Mouse (Mus musculus) lung, adult 2 months (tissue): ENCODE results near the gene Mroh2a.

Source experiments
- CTCF ChIP-seq: fragments of 200-500 bp; IDR thresholded peaks from 2 replicates; pipeline ENCODE4 v1.5.1; 2011; ENCODE audit warnings: mild to moderate bottlenecking, low read length, control low read depth; ENCODE audit not compliant: insufficient read depth
- POLR2A ChIP-seq: fragments of 200-500 bp; IDR thresholded peaks from 2 replicates; pipeline ENCODE4 v1.6.1; 2011; ENCODE audit warnings: low read depth, mild to moderate bottlenecking, control low read depth, low read length, borderline replicate concordance; ENCODE audit errors: extremely low read depth

DNA sequence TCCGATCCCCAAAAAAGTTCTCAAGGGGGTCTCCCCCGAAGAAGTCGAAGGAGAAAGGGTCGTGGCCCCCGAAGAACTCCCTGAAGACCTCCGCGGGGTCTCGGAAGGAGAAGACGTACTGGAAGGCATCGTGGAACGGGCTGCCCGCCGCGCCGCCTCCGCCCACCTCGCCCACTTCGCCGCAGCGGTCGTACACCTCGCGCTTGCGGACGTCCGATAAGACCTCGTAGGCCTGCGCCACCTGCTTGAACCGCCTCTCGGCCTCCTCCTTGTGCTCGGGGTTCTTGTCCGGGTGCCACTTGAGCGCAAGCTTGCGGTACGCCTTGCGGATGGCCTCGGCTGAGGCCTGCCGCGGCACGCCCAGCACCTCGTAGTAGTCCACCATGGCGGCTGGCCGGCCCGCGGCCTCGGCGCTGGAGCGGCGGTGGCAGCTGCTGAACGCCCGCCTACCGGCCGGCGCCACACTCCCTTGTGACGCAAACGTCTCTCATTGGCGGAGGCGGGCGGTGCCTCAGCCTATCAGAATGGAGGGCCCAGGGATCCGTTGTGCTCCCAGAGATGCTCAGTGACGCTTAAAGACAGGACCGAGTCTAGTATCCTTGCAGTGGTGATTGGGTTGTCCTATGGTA, 21.4 kb upstream of the Mroh2a start, which contains the start of gene Dnajb3:
- no peak for TF ChIP-seq CTCF
- peak; percentile 14; the same call in 1 of the 2 replicates for TF ChIP-seq POLR2A
